Mouse (Mus musculus): ENCODE results near the gene Rgs11. TPM values are rescaled to one million over a fixed set of nuclear protein-coding genes. Genes with fewer than 3 reads are reported as not detected.
"Not testable (repeated sequence)": the region's sequence is repeated elsewhere in the genome, so short reads cannot be mapped to it uniquely, and the experiment has no call there.

The Rgs11 gene
- polyA plus RNA-seq (2015; fragmentation: Nextera tagmentation; extraction: Ambion mirVana): 17.7 and 19.4 TPM in 2 replicates

- H3K27me3 ChIP-seq (ENCODE audit: insufficient read depth, low read length): peaks cover 42% of the 10 kb centered on the region
- H3K9me3 ChIP-seq (ENCODE audit: low read length): no peaks in the 10 kb centered on the region
- H3K4me2 ChIP-seq (replicated peaks; ENCODE audit: low read depth, low read length): peak within 1 kb of the TSS; percentile 91
- H3K4me1 ChIP-seq (ENCODE audit: insufficient read depth, low read length): peaks cover 27% of the 10 kb centered on the region
- H3K36me3 ChIP-seq (ENCODE audit: insufficient read depth, low read length): peaks cover 4% of the 10 kb centered on the region; the same call in 1 of the 2 replicates
- peak within 1 kb of the TSS; percentile 48 for H3K9ac ChIP-seq (replicated peaks; ENCODE audit: low read length)
- H3K27ac ChIP-seq (ENCODE audit: low read length): no peak within 1 kb of the TSS
- H3K4me3 ChIP-seq (ENCODE audit: low read length): peak within 1 kb of the TSS; percentile 53
- 0 out of 2 replicates have a peak, but pooled peaks have one; percentile 6 for ATAC-seq (ENCODE audit: low FRiP score, low TSS enrichment)
- 2% methylated on average over 22 of the region's 22 CpGs for WGBS
Measured at GRCm38 (mm10) chr17:26202737-26203136, at the start of gene Rgs11. TSS of gene Rgs11 (plus strand) at chr17:26202951.

- H3K36me3 ChIP-seq (ENCODE audit: insufficient read depth, low read length): no peaks in the 10 kb centered on the region; the same call in 1 of the 2 replicates
- H3K9me3 ChIP-seq (ENCODE audit: low read length): no peaks in the 10 kb centered on the region
- WGBS: 94% methylated on average over 1 of the region's 1 CpGs
- H3K27ac ChIP-seq (ENCODE audit: low read length): no peak overlapping the region
- H3K9ac ChIP-seq (replicated peaks; ENCODE audit: low read length): no peak overlapping the region
- H3K4me3 ChIP-seq (ENCODE audit: low read length): no peak overlapping the region
- no peak overlapping the region for H3K4me2 ChIP-seq (replicated peaks; ENCODE audit: low read depth, low read length)
- H3K4me1 ChIP-seq (ENCODE audit: insufficient read depth, low read length): peaks cover 3% of the 10 kb centered on the region; the same call in 1 of the 2 replicates
- ATAC-seq (ENCODE audit: low FRiP score, low TSS enrichment): no peak
- no peaks in the 10 kb centered on the region for H3K27me3 ChIP-seq (ENCODE audit: insufficient read depth, low read length)
Measured at GRCm38 (mm10) chr17:26162736-26163135, 40.0 kb upstream of the Rgs11 start.

GRCm38 (mm10) chr17:26168039-26168438, 34.7 kb upstream of the Rgs11 start:
- 91% methylated on average over 2 of the region's 2 CpGs for WGBS

GRCm38 (mm10) chr17:26175248-26175647, 27.5 kb upstream of the Rgs11 start:
- not testable (repeated sequence) for ATAC-seq (ENCODE audit: low FRiP score, low TSS enrichment)

More at GRCm38 (mm10) chr17:26168039-26168438, 34.7 kb upstream of the Rgs11 start:
- Histone ChIP-seq H3K9me3 (ENCODE audit: low read length) (no peaks in the 10 kb centered on the region), H3K36me3 (ENCODE audit: insufficient read depth, low read length) (no peaks in the 10 kb centered on the region; the same call in 1 of the 2 replicates), H3K27ac (ENCODE audit: low read length) (no peak overlapping the region), H3K4me3 (ENCODE audit: low read length) (no peak overlapping the region), H3K4me1 (ENCODE audit: insufficient read depth, low read length) (peaks cover 3% of the 10 kb centered on the region; the same call in 1 of the 2 replicates), H3K9ac (replicated peaks; ENCODE audit: low read length) (no peak overlapping the region), H3K27me3 (ENCODE audit: insufficient read depth, low read length) (no peaks in the 10 kb centered on the region), H3K4me2 (replicated peaks; ENCODE audit: low read depth, low read length) (no peak overlapping the region)
- ATAC-seq (ENCODE audit: low FRiP score, low TSS enrichment): no peak

GRCm38 (mm10) chr17:26178611-26179010, 24.1 kb upstream of the Rgs11 start:
- no peak for ATAC-seq (ENCODE audit: low FRiP score, low TSS enrichment)
- no peaks in the 10 kb centered on the region for H3K4me1 ChIP-seq (ENCODE audit: insufficient read depth, low read length)
- no peak overlapping the region for H3K4me3 ChIP-seq (ENCODE audit: low read length)
- H3K36me3 ChIP-seq (ENCODE audit: insufficient read depth, low read length): peaks cover 38% of the 10 kb centered on the region
- no peaks in the 10 kb centered on the region for H3K27me3 ChIP-seq (ENCODE audit: insufficient read depth, low read length)
- H3K9ac ChIP-seq (replicated peaks; ENCODE audit: low read length): no peak overlapping the region
- no peak overlapping the region for H3K4me2 ChIP-seq (replicated peaks; ENCODE audit: low read depth, low read length)
- H3K27ac ChIP-seq (ENCODE audit: low read length): no peak overlapping the region
- H3K9me3 ChIP-seq (ENCODE audit: low read length): no peaks in the 10 kb centered on the region; the same call in 1 of the 2 replicates

More at GRCm38 (mm10) chr17:26175248-26175647, 27.5 kb upstream of the Rgs11 start:
- not testable (repeated sequence) for H3K4me1 ChIP-seq (ENCODE audit: insufficient read depth, low read length); H3K4me3 ChIP-seq (ENCODE audit: low read length); H3K4me2 ChIP-seq (replicated peaks; ENCODE audit: low read depth, low read length); H3K27me3 ChIP-seq (ENCODE audit: insufficient read depth, low read length); H3K9me3 ChIP-seq (ENCODE audit: low read length); H3K9ac ChIP-seq (replicated peaks; ENCODE audit: low read length); H3K27ac ChIP-seq (ENCODE audit: low read length)
- H3K36me3 ChIP-seq (ENCODE audit: insufficient read depth, low read length): peaks cover 25% of the 10 kb centered on the region
- 83% methylated on average over 2 of the region's 2 CpGs for WGBS

- H3K27me3 ChIP-seq (ENCODE audit: insufficient read depth, low read length): no peaks in the 10 kb centered on the region
- H3K9me3 ChIP-seq (ENCODE audit: low read length): no peaks in the 10 kb centered on the region; the same call in 1 of the 2 replicates
- no peak for ATAC-seq (ENCODE audit: low FRiP score, low TSS enrichment)
- H3K4me3 ChIP-seq (ENCODE audit: low read length): no peak overlapping the region
- no peak overlapping the region for H3K4me2 ChIP-seq (replicated peaks; ENCODE audit: low read depth, low read length)
- H3K36me3 ChIP-seq (ENCODE audit: insufficient read depth, low read length): peaks cover 37% of the 10 kb centered on the region
- no peak overlapping the region for H3K9ac ChIP-seq (replicated peaks; ENCODE audit: low read length)
- WGBS: 98% methylated on average over 3 of the region's 3 CpGs
- no peaks in the 10 kb centered on the region for H3K4me1 ChIP-seq (ENCODE audit: insufficient read depth, low read length)
- H3K27ac ChIP-seq (ENCODE audit: low read length): no peak overlapping the region
Measured at GRCm38 (mm10) chr17:26181179-26181578, 21.6 kb upstream of the Rgs11 start.

GRCm38 (mm10) chr17:26187592-26187991, 15.2 kb upstream of the Rgs11 start:
- Histone ChIP-seq H3K27me3 (ENCODE audit: insufficient read depth, low read length) (no peaks in the 10 kb centered on the region), H3K9me3 (ENCODE audit: low read length) (no peaks in the 10 kb centered on the region), H3K36me3 (ENCODE audit: insufficient read depth, low read length) (peaks cover 62% of the 10 kb centered on the region), H3K27ac (ENCODE audit: low read length) (no peak overlapping the region), H3K4me1 (ENCODE audit: insufficient read depth, low read length) (no peaks in the 10 kb centered on the region), H3K9ac (replicated peaks; ENCODE audit: low read length) (no peak overlapping the region), H3K4me3 (ENCODE audit: low read length) (no peak overlapping the region), H3K4me2 (replicated peaks; ENCODE audit: low read depth, low read length) (no peak overlapping the region)
- no peak for ATAC-seq (ENCODE audit: low FRiP score, low TSS enrichment)
- WGBS: 97% methylated on average over 5 of the region's 5 CpGs

- H3K36me3 ChIP-seq (ENCODE audit: insufficient read depth, low read length): peaks cover 61% of the 10 kb centered on the region
- 94% methylated on average over 11 of the region's 11 CpGs for WGBS
Measured at GRCm38 (mm10) chr17:26188091-26188805, 14.5 kb upstream of the Rgs11 start.

GRCm38 (mm10) chr17:26191486-26191885, 11.3 kb upstream of the Rgs11 start:
- H3K4me2 ChIP-seq (replicated peaks; ENCODE audit: low read depth, low read length); H3K9ac ChIP-seq (replicated peaks; ENCODE audit: low read length); ATAC-seq (ENCODE audit: low FRiP score, low TSS enrichment); H3K27ac ChIP-seq (ENCODE audit: low read length); H3K9me3 ChIP-seq (ENCODE audit: low read length); H3K4me1 ChIP-seq (ENCODE audit: insufficient read depth, low read length); H3K27me3 ChIP-seq (ENCODE audit: insufficient read depth, low read length); H3K4me3 ChIP-seq (ENCODE audit: low read length): not testable (repeated sequence)
- 85% methylated on average over 7 of the region's 7 CpGs for WGBS
- peaks cover 77% of the 10 kb centered on the region for H3K36me3 ChIP-seq (ENCODE audit: insufficient read depth, low read length)

More at GRCm38 (mm10) chr17:26188091-26188805, 14.5 kb upstream of the Rgs11 start:
- no peak overlapping the region for H3K4me2 ChIP-seq (replicated peaks; ENCODE audit: low read depth, low read length)
- no peak for ATAC-seq (ENCODE audit: low FRiP score, low TSS enrichment)
- no peaks in the 10 kb centered on the region for H3K27me3 ChIP-seq (ENCODE audit: insufficient read depth, low read length)
- no peaks in the 10 kb centered on the region for H3K4me1 ChIP-seq (ENCODE audit: insufficient read depth, low read length)
- no peaks in the 10 kb centered on the region for H3K9me3 ChIP-seq (ENCODE audit: low read length)
- H3K27ac ChIP-seq (ENCODE audit: low read length): no peak overlapping the region
- H3K4me3 ChIP-seq (ENCODE audit: low read length): no peak overlapping the region
- H3K9ac ChIP-seq (replicated peaks; ENCODE audit: low read length): no peak overlapping the region

All from kidney, embryonic 16.5 days (tissue).